Mouse (Mus musculus) heart, adult 2 months (tissue): ENCODE results near the gene Ell2. TPM values are rescaled to one million over a fixed set of nuclear protein-coding genes. Genes with fewer than 3 reads are reported as not detected.
"Not testable (repeated sequence)": the region's sequence is repeated elsewhere in the genome, so short reads cannot be mapped to it uniquely, and the experiment has no call there.

ENCODE experiments used
- DNase-seq, 2 experiments: peaks; one replicate each; pipeline ENCODE4 v3.0.0; 2021
- H3K27ac ChIP-seq: fragments of 200-600 bp; 2 replicates; pipeline ENCODE4 v1.8.1; 2022
- H3K27me3 ChIP-seq: fragments of 200-500 bp; 2 replicates; pipeline ENCODE4 v1.6.1; 2012; ENCODE audit warnings: mild to moderate bottlenecking, low read length, inconsistent platforms, mixed read lengths; ENCODE audit not compliant: control insufficient read depth, insufficient read depth
- H3K36me3 ChIP-seq: fragments of 200-500 bp; 2 replicates; pipeline ENCODE4 v1.6.1; 2012; ENCODE audit warnings: low read length, inconsistent platforms; ENCODE audit not compliant: control insufficient read depth, insufficient read depth
- H3K4me1 ChIP-seq: fragments of 200-500 bp; 2 replicates; pipeline ENCODE4 v1.6.1; 2011; ENCODE audit warnings: low read length; ENCODE audit not compliant: control insufficient read depth, insufficient read depth
- H3K4me3 ChIP-seq: fragments of 200-600 bp; 2 replicates; pipeline ENCODE4 v1.8.1; 2022
- H3K79me2 ChIP-seq: fragments of 200-500 bp; replicated peaks from 2 replicates; pipeline ENCODE4 v1.6.1; 2012; ENCODE audit warnings: mild to moderate bottlenecking, inconsistent platforms, low read length, moderate library complexity, mixed read lengths; ENCODE audit not compliant: control insufficient read depth, insufficient read depth
- H3K9ac ChIP-seq: fragments of 200-500 bp; 2 replicates; pipeline ENCODE4 v1.6.1; 2012; ENCODE audit warnings: low read depth, mild to moderate bottlenecking, control low read depth, inconsistent platforms, low read length, mixed read lengths
- CTCF ChIP-seq: fragments of 200-600 bp; IDR thresholded peaks from 2 replicates; pipeline ENCODE4 v1.8.1; 2022; ENCODE audit warnings: antibody characterized with exemption, mild to moderate bottlenecking, moderate library complexity
- EP300 ChIP-seq: fragments of 200-500 bp; IDR thresholded peaks from 2 replicates; pipeline ENCODE4 v1.6.1; 2011; ENCODE audit warnings: low read depth, low read length, control low read depth; ENCODE audit not compliant: insufficient read depth
- POLR2A ChIP-seq: fragments of 200-500 bp; IDR thresholded peaks from 2 replicates; pipeline ENCODE4 v1.6.1; 2011; ENCODE audit warnings: mild to moderate bottlenecking, low read depth, low read length, control low read depth; ENCODE audit not compliant: insufficient read depth
- WGBS: fragments of 180-500 bp; shearing (Covaris S2); methylation state at CpG from one replicate; pipeline ENCODE4 v1.1.7; 2018; 5-methylcytosine and 5-hydroxymethylcytosine counted together
- intact Hi-C: fragments of 180-260 bp; cut with DNase I; formaldehyde crosslinking; loops from one replicate; pipeline ENCODE4 v1.15.1; 2025
- polyA plus RNA-seq: library from polyadenylated mRNA; depleted of rRNA; stranded (reverse); fragments of >200 nt; gene quantifications from 2 replicates; pipeline ENCODE4 v1.2.3, GENCODE M21; 2012
- total RNA-seq, 2 experiments: library from RNA; stranded (reverse); gene quantifications; 2 replicates each; pipeline ENCODE4 v1.2.3; 2021

The Ell2 gene
- total and polyA plus RNA-seq, 3 experiments, result 3.4 to 30.0 (median 26.0) TPM

- Histone ChIP-seq H3K79me2 (no peaks in the 10 kb centered on the region), H3K9ac (peak overlapping the region; percentile 82), H3K4me3 (peak overlapping the region; percentile 79), H3K36me3 (no peaks in the 10 kb centered on the region), H3K4me1 (peaks cover 2% of the 10 kb centered on the region; the same call in 1 of the 2 replicates), H3K27me3 (no peaks in the 10 kb centered on the region), H3K27ac (peak overlapping the region; percentile 86)
- intact Hi-C loops, result loop anchor here (5.0 to 10.0 kb wide), 4 partner anchors 90 to 398 kb away; partner anchors contain the start of gene Rhobtb3
- peak; percentile 91 to 96 for DNase-seq
- peak; percentile 86 for TF ChIP-seq POLR2A
- TF ChIP-seq CTCF, result peak; percentile 7; the same call in 1 of the 2 replicates
- 0 out of 2 replicates have a peak, but pooled peaks have one; percentile 35 for TF ChIP-seq EP300
- 4% methylated on average over 64 of the region's 64 CpGs for WGBS
Measured at GRCm38 (mm10) chr13:75706882-75707816, 592 bp downstream of the Ell2 start.

- peak; percentile 80 to 82 for DNase-seq
- H3K4me1 ChIP-seq, result peaks cover 2% of the 10 kb centered on the region; the same call in 1 of the 2 replicates
- intact Hi-C loops, result loop anchor here (2.0 to 10.0 kb wide), 5 partner anchors 45 to 397 kb away; partner anchors contain the start of gene Rhobtb3
- H3K4me3 ChIP-seq, result peak overlapping the region; percentile 79
- peak overlapping the region; percentile 82 for H3K9ac ChIP-seq
- peak overlapping the region; percentile 86 for H3K27ac ChIP-seq
- 0 out of 2 replicates have a peak, but pooled peaks have one; percentile 16 for TF ChIP-seq POLR2A
- no peak for TF ChIP-seq EP300
- TF ChIP-seq CTCF, result peak; percentile 59
- WGBS, result under 1% methylated on average over 81 of the region's 83 CpGs
- no peaks in the 10 kb centered on the region for H3K36me3 ChIP-seq
- H3K27me3 ChIP-seq, result no peaks in the 10 kb centered on the region
- H3K79me2 ChIP-seq, result no peaks in the 10 kb centered on the region
Measured at GRCm38 (mm10) chr13:75707821-75708636, 1.5 kb downstream of the Ell2 start.

GRCm38 (mm10) chr13:75708637-75709002, 2.1 kb downstream of the Ell2 start:
- intact Hi-C loops, result loop anchor here (2.0 to 10.0 kb wide), 5 partner anchors 44 to 396 kb away; partner anchors contain the start of gene Rhobtb3
- 7% methylated on average over 8 of the region's 8 CpGs for WGBS
- H3K27me3 ChIP-seq, result no peaks in the 10 kb centered on the region

GRCm38 (mm10) chr13:75709026-75709778, 2.6 kb downstream of the Ell2 start:
- no peaks in the 10 kb centered on the region for H3K79me2 ChIP-seq
- no peak overlapping the region; the same call in 1 of the 2 replicates for H3K27ac ChIP-seq
- no peak overlapping the region for H3K9ac ChIP-seq
- H3K4me1 ChIP-seq, result peaks cover 2% of the 10 kb centered on the region; the same call in 1 of the 2 replicates
- no peaks in the 10 kb centered on the region for H3K27me3 ChIP-seq
- no peak for DNase-seq
- intact Hi-C loops, result loop anchor here (2.0 to 10.0 kb wide), 5 partner anchors 44 to 396 kb away; partner anchors contain the start of gene Rhobtb3
- H3K36me3 ChIP-seq, result peaks cover 2% of the 10 kb centered on the region; the same call in 1 of the 2 replicates
- 48% methylated on average over 4 of the region's 4 CpGs for WGBS
- H3K4me3 ChIP-seq, result peak overlapping the region; percentile 79
- TF ChIP-seq EP300, result no peak

More at GRCm38 (mm10) chr13:75708637-75709002, 2.1 kb downstream of the Ell2 start:
- H3K9ac ChIP-seq, result peak overlapping the region; percentile 82
- no peaks in the 10 kb centered on the region for H3K79me2 ChIP-seq
- DNase-seq, result no peak
- peak overlapping the region; percentile 86 for H3K27ac ChIP-seq
- no peaks in the 10 kb centered on the region for H3K36me3 ChIP-seq
- H3K4me1 ChIP-seq, result peaks cover 2% of the 10 kb centered on the region; the same call in 1 of the 2 replicates
- TF ChIP-seq CTCF (no peak), POLR2A (no peak), EP300 (no peak)
- peak overlapping the region; percentile 79 for H3K4me3 ChIP-seq

GRCm38 (mm10) chr13:75710152-75710551, 3.6 kb downstream of the Ell2 start:
- H3K27me3 ChIP-seq, result no peaks in the 10 kb centered on the region
- no peaks in the 10 kb centered on the region for H3K79me2 ChIP-seq
- H3K9ac ChIP-seq, result no peak overlapping the region
- no peak for DNase-seq
- WGBS, result 79% methylated on average over 6 of the region's 6 CpGs
- H3K4me1 ChIP-seq, result peaks cover 2% of the 10 kb centered on the region; the same call in 1 of the 2 replicates
- no peak overlapping the region for H3K4me3 ChIP-seq
- H3K36me3 ChIP-seq, result peaks cover 5% of the 10 kb centered on the region; the same call in 1 of the 2 replicates
- H3K27ac ChIP-seq, result no peak overlapping the region
- intact Hi-C loops, result no loop called here
- TF ChIP-seq EP300, result no peak
- TF ChIP-seq CTCF, result no peak
- TF ChIP-seq POLR2A, result no peak

- H3K27me3 ChIP-seq, H3K27ac ChIP-seq, H3K9ac ChIP-seq, H3K36me3 ChIP-seq, H3K4me1 ChIP-seq, intact Hi-C loops, DNase-seq, H3K79me2 ChIP-seq, H3K4me3 ChIP-seq: not testable (repeated sequence)
- WGBS, result 83% methylated on average over 4 of the region's 4 CpGs
Measured at GRCm38 (mm10) chr13:75711517-75711916, 5.0 kb downstream of the Ell2 start.

- 85% methylated on average over 5 of the region's 5 CpGs for WGBS
- H3K4me1 ChIP-seq, H3K36me3 ChIP-seq, H3K9ac ChIP-seq, DNase-seq, H3K4me3 ChIP-seq, intact Hi-C loops, H3K27ac ChIP-seq, H3K27me3 ChIP-seq, H3K79me2 ChIP-seq: not testable (repeated sequence)
Measured at GRCm38 (mm10) chr13:75712544-75712943, 6.0 kb downstream of the Ell2 start.
